Mouse (Mus musculus) erythroblast, embryonic 14.5 days (primary cell): Measurements from ENCODE around the gene Elovl5. TPM values are rescaled to one million over a fixed set of nuclear protein-coding genes. Genes with fewer than 3 reads are reported as not detected.

ENCODE experiments used
- H3K27me3 ChIP-seq: 2 replicates; pipeline ENCODE4 v1.6.1; 2012; ENCODE audit warnings: inconsistent platforms; ENCODE audit not compliant: control insufficient read depth
- H3K36me3 ChIP-seq: 2 replicates; pipeline ENCODE4 v1.6.1; 2012; ENCODE audit warnings: mild to moderate bottlenecking, inconsistent platforms; ENCODE audit not compliant: control insufficient read depth
- H3K4me1 ChIP-seq: 2 replicates; pipeline ENCODE4 v1.6.1; 2012; ENCODE audit warnings: inconsistent platforms; ENCODE audit not compliant: control insufficient read depth
- H3K4me3 ChIP-seq: replicated peaks from 2 replicates; pipeline ENCODE3; 2012; ENCODE audit warnings: moderate library complexity, mild to moderate bottlenecking, inconsistent platforms
- H3K9me3 ChIP-seq: 2 replicates; pipeline ENCODE4 v1.6.1; 2012; ENCODE audit warnings: low read length, inconsistent platforms, mixed read lengths; ENCODE audit not compliant: control insufficient read depth
- GATA1 ChIP-seq: IDR thresholded peaks from 2 replicates; pipeline ENCODE4 v1.6.1; 2012; ENCODE audit warnings: low read length, inconsistent platforms, mixed read lengths
- TAL1 ChIP-seq: IDR thresholded peaks from 3 replicates; pipeline ENCODE4 v1.6.1; 2012; ENCODE audit warnings: low read length, inconsistent platforms, mixed read lengths
- polyA plus RNA-seq: library from polyadenylated mRNA; stranded (reverse); fragments of >175 nt; gene quantifications from 2 replicates; pipeline ENCODE4 v1.2.3, GENCODE M21; 2012

Elovl5 gene
- polyA plus RNA-seq, 1 experiment, result 0.09 TPM

GRCm38 (mm10) chr9:77958327-77958726 lies 41.2 kb downstream of the Elovl5 start:
- H3K4me3 ChIP-seq, result no peak overlapping the region
- peaks cover 22% of the 10 kb centered on the region for H3K4me1 ChIP-seq
- no peaks in the 10 kb centered on the region for H3K27me3 ChIP-seq
- no peaks in the 10 kb centered on the region for H3K9me3 ChIP-seq
- peaks cover 10% of the 10 kb centered on the region for H3K36me3 ChIP-seq
- TF ChIP-seq GATA1 (no peak), TAL1 (no peak)

DNA sequence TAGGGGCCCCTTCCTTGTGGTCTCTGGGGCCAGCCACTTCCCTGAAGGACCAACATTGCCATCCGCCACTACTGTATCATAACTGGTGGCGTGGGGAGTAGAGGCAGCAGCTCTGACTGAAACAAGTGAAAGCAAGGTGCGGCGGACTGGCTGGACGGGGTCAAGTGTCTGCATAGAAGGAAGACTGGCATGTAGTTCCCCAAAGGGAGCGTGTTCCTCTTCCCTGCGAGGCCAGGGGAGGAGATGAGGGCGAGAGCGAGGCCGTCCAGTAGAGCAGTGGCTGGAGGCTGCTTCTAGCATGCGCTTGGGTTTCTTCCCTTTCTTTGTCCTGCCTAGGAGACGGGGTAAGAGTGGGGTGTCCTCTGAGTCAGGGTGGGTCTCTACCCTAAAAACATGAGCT lies 42.6 kb downstream of the Elovl5 start:
- no peak overlapping the region for H3K4me3 ChIP-seq
- no peak for TF ChIP-seq TAL1
- TF ChIP-seq GATA1, result no peak
- peaks cover 13% of the 10 kb centered on the region for H3K4me1 ChIP-seq
- peaks cover 14% of the 10 kb centered on the region for H3K36me3 ChIP-seq
- H3K9me3 ChIP-seq, result no peaks in the 10 kb centered on the region
- no peaks in the 10 kb centered on the region for H3K27me3 ChIP-seq

DNA sequence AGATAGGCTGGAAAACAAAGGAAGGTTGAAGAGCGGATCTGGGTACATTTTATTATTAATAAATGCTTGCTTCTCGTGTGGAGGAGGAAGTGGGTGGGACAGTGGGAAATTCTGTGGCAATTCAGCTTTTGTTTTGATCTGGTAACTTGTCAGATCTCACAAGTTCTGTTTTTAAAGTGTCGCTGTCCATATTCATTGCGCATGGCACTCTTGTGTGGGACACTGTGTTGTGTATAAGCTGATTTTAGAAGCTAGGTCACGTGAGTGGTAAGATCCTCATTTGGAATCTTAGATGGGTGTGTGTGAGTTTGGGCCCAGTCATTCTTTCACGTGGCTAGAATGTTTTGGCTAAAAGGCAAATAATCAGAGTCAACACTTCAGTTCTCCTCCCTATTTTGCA lies 44.2 kb downstream of the Elovl5 start:
- H3K4me3 ChIP-seq, result no peak overlapping the region
- H3K4me1 ChIP-seq, result peaks cover 2% of the 10 kb centered on the region
- no peak for TF ChIP-seq GATA1
- no peak for TF ChIP-seq TAL1
- H3K27me3 ChIP-seq, result no peaks in the 10 kb centered on the region
- no peaks in the 10 kb centered on the region for H3K9me3 ChIP-seq
- H3K36me3 ChIP-seq, result peaks cover 14% of the 10 kb centered on the region

- Histone ChIP-seq H3K4me1 (peaks cover 4% of the 10 kb centered on the region), H3K27me3 (no peaks in the 10 kb centered on the region), H3K36me3 (peaks cover 15% of the 10 kb centered on the region), H3K4me3 (no peak overlapping the region), H3K9me3 (no peaks in the 10 kb centered on the region)
- TF ChIP-seq GATA1, result no peak
- TF ChIP-seq TAL1, result no peak
Measured at GRCm38 (mm10) chr9:77964084-77964483, 46.9 kb downstream of the Elovl5 start.

DNA sequence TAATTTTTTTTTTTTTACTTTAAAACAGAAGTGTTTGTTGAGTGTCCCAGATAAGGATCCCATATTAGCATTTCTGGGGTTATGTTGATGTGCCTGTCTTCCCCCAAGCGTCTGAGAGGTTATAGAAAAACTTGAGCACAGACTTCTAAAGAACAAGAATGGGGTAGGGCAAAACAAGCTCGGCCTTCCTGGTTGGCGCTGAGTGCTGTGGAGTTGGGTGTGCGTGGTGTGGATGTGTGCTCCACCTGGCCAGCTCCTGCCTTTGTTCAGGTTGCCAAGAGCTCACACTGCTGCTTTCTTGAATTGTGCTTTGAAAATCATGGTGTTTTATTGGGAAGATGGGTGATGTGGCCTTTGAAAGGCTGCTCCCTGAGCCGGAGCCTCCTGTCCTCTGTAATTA lies 48.1 kb downstream of the Elovl5 start:
- Histone ChIP-seq H3K4me1 (peaks cover 7% of the 10 kb centered on the region), H3K9me3 (no peaks in the 10 kb centered on the region), H3K27me3 (no peaks in the 10 kb centered on the region), H3K4me3 (no peak overlapping the region), H3K36me3 (peaks cover 12% of the 10 kb centered on the region)
- TF ChIP-seq GATA1 (no peak), TAL1 (no peak)

GRCm38 (mm10) chr9:77965768-77966552 lies 48.8 kb downstream of the Elovl5 start:
- H3K9me3 ChIP-seq, result no peaks in the 10 kb centered on the region
- peaks cover 10% of the 10 kb centered on the region for H3K36me3 ChIP-seq
- no peaks in the 10 kb centered on the region for H3K27me3 ChIP-seq
- H3K4me1 ChIP-seq, result peaks cover 8% of the 10 kb centered on the region
- H3K4me3 ChIP-seq, result no peak overlapping the region
- TF ChIP-seq GATA1 (no peak), TAL1 (no peak)

GRCm38 (mm10) chr9:77966861-77967260 lies 49.7 kb downstream of the Elovl5 start:
- H3K36me3 ChIP-seq, result peaks cover 10% of the 10 kb centered on the region
- no peak overlapping the region for H3K4me3 ChIP-seq
- H3K9me3 ChIP-seq, result no peaks in the 10 kb centered on the region
- no peaks in the 10 kb centered on the region for H3K27me3 ChIP-seq
- TF ChIP-seq GATA1 (no peak), TAL1 (no peak)
- peaks cover 14% of the 10 kb centered on the region for H3K4me1 ChIP-seq

DNA sequence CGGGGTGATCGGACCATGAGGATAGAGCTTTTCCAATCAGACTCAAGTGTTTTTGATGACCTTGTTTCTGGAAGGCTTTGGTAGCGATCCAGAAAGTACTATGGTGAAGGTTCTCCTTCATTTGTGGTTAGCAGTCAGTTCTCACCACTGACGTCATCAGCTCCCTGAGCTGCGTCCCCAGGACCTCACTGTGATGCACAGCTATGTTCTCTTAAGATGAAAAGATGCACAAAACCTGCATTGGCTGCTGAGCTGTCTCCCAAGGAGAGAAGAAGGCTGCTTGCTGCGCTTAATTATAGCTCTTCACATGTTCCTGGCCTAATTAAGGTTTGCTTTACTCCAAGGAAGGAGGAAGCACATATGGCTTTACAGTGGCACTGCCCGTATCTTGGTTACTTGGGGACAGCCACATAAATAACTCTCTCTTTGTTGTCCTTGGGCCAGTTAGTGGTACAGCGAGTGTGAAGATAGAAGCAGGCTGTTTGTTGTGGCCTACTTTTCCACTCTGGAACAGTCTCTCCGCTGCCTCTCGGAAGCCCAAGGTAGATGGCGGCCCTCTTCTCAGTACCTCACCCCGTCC lies 50.5 kb downstream of the Elovl5 start:
- peaks cover 10% of the 10 kb centered on the region for H3K36me3 ChIP-seq
- H3K27me3 ChIP-seq, result no peaks in the 10 kb centered on the region
- peaks cover 22% of the 10 kb centered on the region for H3K4me1 ChIP-seq
- H3K9me3 ChIP-seq, result no peaks in the 10 kb centered on the region
- no peak overlapping the region for H3K4me3 ChIP-seq
- TF ChIP-seq GATA1, result no peak

DNA sequence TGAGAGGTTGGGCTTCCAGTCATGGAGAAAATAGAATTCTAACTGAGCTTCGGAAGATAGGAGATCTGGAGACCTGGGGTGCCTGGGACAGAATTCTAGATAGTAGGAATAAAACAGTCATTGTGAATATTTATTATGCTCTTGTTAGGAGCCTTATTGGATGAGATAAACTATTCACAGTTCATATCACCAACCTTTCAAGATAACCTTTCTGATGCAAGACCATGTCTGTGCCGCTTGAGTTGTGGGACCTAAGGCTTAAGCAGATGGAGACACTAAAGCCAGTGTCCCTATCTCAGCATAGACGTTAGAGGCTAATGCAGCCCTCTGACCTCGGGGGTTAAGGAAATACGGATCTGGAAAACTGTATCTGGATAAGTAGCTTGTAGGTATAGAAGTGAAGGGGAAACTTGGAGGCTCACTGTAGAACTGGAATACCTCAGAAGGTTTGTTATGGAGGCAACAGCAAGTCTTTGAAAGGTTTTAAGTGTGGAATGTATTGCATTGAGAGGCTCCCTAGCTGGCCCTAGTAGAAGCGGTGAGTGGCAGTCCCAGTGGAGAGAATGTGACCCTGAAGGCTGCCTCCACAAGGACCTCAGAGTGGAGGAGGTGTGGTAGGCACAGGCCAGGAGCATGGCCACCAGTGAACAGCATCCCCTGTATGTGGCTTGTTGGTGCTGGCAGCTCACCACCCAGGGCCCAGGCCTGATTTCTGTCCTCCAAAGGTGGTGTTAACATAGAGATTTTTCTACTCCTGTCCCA lies 52.2 kb downstream of the Elovl5 start:
- H3K4me1 ChIP-seq, result peaks cover 22% of the 10 kb centered on the region

More for the DNA sequence above, 52.2 kb downstream of the Elovl5 start:
- Histone ChIP-seq H3K4me3 (no peak overlapping the region), H3K27me3 (no peaks in the 10 kb centered on the region), H3K9me3 (no peaks in the 10 kb centered on the region), H3K36me3 (peaks cover 4% of the 10 kb centered on the region; the same call in 1 of the 2 replicates)
- TF ChIP-seq TAL1 (no peak), GATA1 (no peak)
